Comparison of ENCODE assay signal across 16 mouse cellular contexts in genomic region chr19:4571658-4572057, GRCm38 (mm10). TPM values are rescaled to one million over a fixed set of nuclear protein-coding genes. Genes with fewer than 3 reads are reported as not detected.
A peak's percentile ranks its signal among the peaks of the same experiment; 100 is the strongest.
DNase-seq lines count a peak whose midpoint lies in the region; ATAC-seq and TF ChIP-seq lines count a peak whose summit lies in the region.
"Had no signal": no experiment of that assay in that cellular context is flagged by ENCODE, and none has a peak within 500 bp of the region (broad histone marks: within the 10 kb centered on the region; RNA-seq: fewer than 3 reads in every experiment).

No protein-coding gene starts in this region.

- H3K27me3 ChIP-seq in forebrain, embryonic 12.5 days = no peaks in the 10 kb centered on the region
- H3K27me3 ChIP-seq in forebrain, embryonic 16.5 days (replicated peaks; ENCODE audit: control insufficient read depth, insufficient read depth, low read length) = no peaks in the 10 kb centered on the region
- no peaks in the 10 kb centered on the region for H3K27me3 ChIP-seq in liver, adult 2 months (ENCODE audit: control insufficient read depth, insufficient read depth, low read length)
- H3K27me3 ChIP-seq in liver, embryonic 11.5 days (replicated peaks; ENCODE audit: control insufficient read depth, insufficient read depth, low read length) = no peaks in the 10 kb centered on the region
- no peaks in the 10 kb centered on the region for H3K27me3 ChIP-seq in liver, postnatal 0 days (ENCODE audit: insufficient read depth, low read length)
- H3K27me3 ChIP-seq in thymus, adult 2 months (ENCODE audit: control insufficient read depth, insufficient read depth, low read length) = no peaks in the 10 kb centered on the region
- H3K27me3 ChIP-seq: neural tube, embryonic 12.5 days had no signal

- H3K9me3 ChIP-seq in forebrain, embryonic 12.5 days = no peaks in the 10 kb centered on the region
- no peaks in the 10 kb centered on the region for H3K9me3 ChIP-seq in forebrain, embryonic 16.5 days (ENCODE audit: control insufficient read depth, low read length)
- no peaks in the 10 kb centered on the region for H3K9me3 ChIP-seq in liver, embryonic 11.5 days (ENCODE audit: control insufficient read depth, low read length)
- no peaks in the 10 kb centered on the region for H3K9me3 ChIP-seq in liver, postnatal 0 days (ENCODE audit: low read length)
- H3K9me3 ChIP-seq: limb, embryonic 10.5 days; neural tube, embryonic 12.5 days had no signal

- no peak for DNase-seq in liver, adult 2 months (ENCODE audit: extremely low read depth, low read depth, low spot score)
- DNase-seq in liver, embryonic 11.5 days (ENCODE audit: low spot score) = no peak
- peak; percentile 65 for DNase-seq in brain, embryonic 14.5 days (ENCODE audit: low read depth)
- no peak for DNase-seq in liver, postnatal 0 days
- DNase-seq in thymus, adult 2 months = no peak
- DNase-seq: adrenal gland, postnatal 36 days; embryo, embryonic 11 days; kidney, adult 9 months; lung, postnatal 10 days; thymus, postnatal 14 days had no signal

- H3K4me2 ChIP-seq in forebrain, embryonic 12.5 days = no peak overlapping the region
- no peak overlapping the region for H3K4me2 ChIP-seq in forebrain, embryonic 16.5 days (ENCODE audit: low read length)
- no peak overlapping the region for H3K4me2 ChIP-seq in liver, embryonic 11.5 days
- H3K4me2 ChIP-seq in liver, postnatal 0 days (ENCODE audit: low read depth, low read length) = no peak overlapping the region
- H3K4me2 ChIP-seq: neural tube, embryonic 12.5 days had no signal

- TF ChIP-seq EP300 in liver, postnatal 0 days (IDR thresholded peaks at IDR 0.05; ENCODE audit: low read depth) = no peak

- H3K9ac ChIP-seq in forebrain, embryonic 12.5 days = no peak overlapping the region
- H3K9ac ChIP-seq in forebrain, embryonic 16.5 days (replicated peaks; ENCODE audit: low read depth, low read length) = no peak overlapping the region
- no peak overlapping the region for H3K9ac ChIP-seq in liver, adult 2 months (ENCODE audit: low read depth, low read length)
- H3K9ac ChIP-seq in liver, embryonic 11.5 days (ENCODE audit: low read depth, low read length) = no peak overlapping the region
- 0 out of 2 replicates have a peak overlapping the region, but pooled peaks have one; percentile 12 for H3K9ac ChIP-seq in liver, postnatal 0 days (replicated peaks)
- H3K9ac ChIP-seq: neural tube, embryonic 12.5 days had no signal

- no peak for TF ChIP-seq POLR2A in liver, adult 2 months (IDR thresholded peaks at IDR 0.05; ENCODE audit: extremely low read depth, insufficient read depth, low read length)
- TF ChIP-seq POLR2A in brain, embryonic 14.5 days (IDR thresholded peaks at IDR 0.05; ENCODE audit: borderline replicate concordance, extremely low read depth, insufficient read depth, insufficient read length, poor library complexity, severe bottlenecking) = no peak
- TF ChIP-seq POLR2A in thymus, adult 2 months (IDR thresholded peaks at IDR 0.05; ENCODE audit: control insufficient read depth, extremely low read depth, insufficient read depth, low read length, poor library complexity) = no peak

- H3K4me3 ChIP-seq in forebrain, embryonic 12.5 days (replicated peaks) = no peak overlapping the region
- H3K4me3 ChIP-seq in forebrain, embryonic 16.5 days (replicated peaks; ENCODE audit: low read length) = no peak overlapping the region
- H3K4me3 ChIP-seq in liver, adult 2 months (ENCODE audit: insufficient read depth, low read depth, low read length) = no peak overlapping the region
- H3K4me3 ChIP-seq in liver, embryonic 11.5 days (ENCODE audit: low read depth, low read length) = no peak overlapping the region
- no peak overlapping the region for H3K4me3 ChIP-seq in liver, postnatal 0 days (ENCODE audit: low read depth, low read length)
- no peak overlapping the region for H3K4me3 ChIP-seq in thymus, adult 2 months (ENCODE audit: control insufficient read depth, insufficient read depth, low read length)
- H3K4me3 ChIP-seq: limb, embryonic 10.5 days; neural tube, embryonic 12.5 days had no signal

- peaks cover 29% of the 10 kb centered on the region; the same call in 1 of the 2 replicates for H3K79me2 ChIP-seq in liver, adult 2 months (ENCODE audit: control insufficient read depth, insufficient read depth, low read length)

- peak overlapping the region; percentile 43 for H3K27ac ChIP-seq in forebrain, embryonic 12.5 days
- no peak overlapping the region for H3K27ac ChIP-seq in forebrain, embryonic 16.5 days (ENCODE audit: low read length)
- H3K27ac ChIP-seq in liver, adult 2 months (replicated peaks; ENCODE audit: insufficient read depth, low read depth, low read length) = peak overlapping the region; percentile 43
- no peak overlapping the region for H3K27ac ChIP-seq in liver, embryonic 11.5 days (ENCODE audit: low read depth, low read length)
- H3K27ac ChIP-seq in liver, postnatal 0 days (ENCODE audit: low read depth) = 0 out of 2 replicates have a peak overlapping the region, but pooled peaks have one; percentile 3
- H3K27ac ChIP-seq in thymus, adult 2 months (ENCODE audit: control insufficient read depth, insufficient read depth, low read length) = no peak overlapping the region
- H3K27ac ChIP-seq: limb, embryonic 10.5 days; neural tube, embryonic 12.5 days had no signal

- ATAC-seq in forebrain, embryonic 12.5 days (ENCODE audit: low FRiP score) = no peak
- ATAC-seq in forebrain, embryonic 16.5 days = no peak
- no peak for ATAC-seq in liver, embryonic 11.5 days (replicated peaks; ENCODE audit: low FRiP score)
- no peak for ATAC-seq in liver, postnatal 0 days
- no peak for ATAC-seq in erythroid progenitor cell, adult 5-6 weeks (replicated peaks; ENCODE audit: low FRiP score, poor library complexity, severe bottlenecking)
- ATAC-seq: activated CD4-positive, CD25-positive, alpha-beta regulatory T cell, adult 4 months had no signal

- peaks cover 6% of the 10 kb centered on the region; the same call in 1 of the 2 replicates for H3K4me1 ChIP-seq in forebrain, embryonic 12.5 days
- peaks cover 7% of the 10 kb centered on the region for H3K4me1 ChIP-seq in forebrain, embryonic 16.5 days (replicated peaks; ENCODE audit: control insufficient read depth, insufficient read depth, low read length)
- H3K4me1 ChIP-seq in liver, adult 2 months (ENCODE audit: control insufficient read depth, insufficient read depth, low read length) = peaks cover 32% of the 10 kb centered on the region
- peaks cover 20% of the 10 kb centered on the region for H3K4me1 ChIP-seq in liver, embryonic 11.5 days (replicated peaks; ENCODE audit: control insufficient read depth, insufficient read depth, low read length)
- peaks cover 39% of the 10 kb centered on the region for H3K4me1 ChIP-seq in liver, postnatal 0 days (ENCODE audit: insufficient read depth)
- no peaks in the 10 kb centered on the region for H3K4me1 ChIP-seq in thymus, adult 2 months (replicated peaks; ENCODE audit: control insufficient read depth, insufficient read depth, low read length)
- H3K4me1 ChIP-seq: neural tube, embryonic 12.5 days had no signal

- no peaks in the 10 kb centered on the region for H3K36me3 ChIP-seq in forebrain, embryonic 12.5 days (replicated peaks)
- no peaks in the 10 kb centered on the region for H3K36me3 ChIP-seq in forebrain, embryonic 16.5 days (ENCODE audit: control insufficient read depth, insufficient read depth)
- no peaks in the 10 kb centered on the region for H3K36me3 ChIP-seq in liver, adult 2 months (ENCODE audit: control insufficient read depth, insufficient read depth, low read length)
- H3K36me3 ChIP-seq in liver, embryonic 11.5 days (ENCODE audit: control insufficient read depth, insufficient read depth, low read length) = no peaks in the 10 kb centered on the region
- H3K36me3 ChIP-seq in liver, postnatal 0 days (replicated peaks; ENCODE audit: insufficient read depth, low read length) = no peaks in the 10 kb centered on the region
- no peaks in the 10 kb centered on the region for H3K36me3 ChIP-seq in thymus, adult 2 months (ENCODE audit: control insufficient read depth, insufficient read depth, low read length)
- H3K36me3 ChIP-seq: limb, embryonic 10.5 days; neural tube, embryonic 12.5 days had no signal

- 37% methylated on average over 1 of the region's 1 CpGs for WGBS in forebrain, embryonic 12.5 days
- 9% methylated on average over 1 of the region's 1 CpGs for whole genome bisulfite sequencing in forebrain, embryonic 16.5 days
- WGBS in liver, adult 2 months = 88% methylated on average over 1 of the region's 1 CpGs
- 83% methylated on average over 1 of the region's 1 CpGs for WGBS in liver, embryonic 11.5 days
- WGBS in liver, postnatal 0 days (ENCODE audit: insufficient replicate concordance) = 97% methylated on average over 1 of the region's 1 CpGs
- 94% methylated on average over 1 of the region's 1 CpGs for WGBS in thymus, adult 2 months

- no peak for TF ChIP-seq CTCF in liver, adult 2 months (IDR thresholded peaks at IDR 0.05; ENCODE audit: low read depth, low read length)
- no peak for TF ChIP-seq CTCF in brain, embryonic 14.5 days (IDR thresholded peaks at IDR 0.05; ENCODE audit: borderline replicate concordance, extremely low read depth, insufficient read depth, insufficient read length)
- TF ChIP-seq CTCF in liver, postnatal 0 days (IDR thresholded peaks at IDR 0.05; ENCODE audit: low read depth) = no peak
- TF ChIP-seq CTCF in thymus, adult 2 months (IDR thresholded peaks at IDR 0.05; ENCODE audit: borderline replicate concordance, control insufficient read depth, extremely low read depth, insufficient read depth, low read length, poor library complexity) = no peak

RNA-seq across cellular contexts. Expression of gene Lrfn4, which starts 43.8 kb away (rescaled TPM):
- 11.4 and 13.3 TPM in 2 replicates for polyA plus RNA-seq in forebrain, embryonic 12.5 days (2016; fragmentation: Nextera tagmentation; extraction: Ambion mirVana)
- polyA plus RNA-seq in forebrain, embryonic 16.5 days (2015; fragmentation: Nextera tagmentation; extraction: Ambion mirVana) = 8.9 and 9.2 TPM in 2 replicates
- total RNA-seq in liver, adult 2 months (2014; rRNA removed) = 0.13 and 0.18 TPM in 2 replicates
- 0.27 and 0.35 TPM in 2 replicates for polyA plus RNA-seq in liver, adult 2 months (2012; rRNA removed)
- 2.2 and 3.3 TPM in 2 replicates for polyA plus RNA-seq in liver, embryonic 11.5 days (2014; fragmentation: Nextera tagmentation; extraction: Ambion mirVana)
- 90.3 and 98.5 TPM in 2 replicates for polyA plus RNA-seq in brain, embryonic 14.5 days (2012; rRNA removed)
- polyA plus RNA-seq in liver, postnatal 0 days (2015; fragmentation: Nextera tagmentation; extraction: Ambion mirVana) = 0.15 and 0.21 TPM in 2 replicates
- polyA plus RNA-seq in thymus, adult 2 months (2012; rRNA removed) = 17.3 and 18.1 TPM in 2 replicates
- total RNA-seq in erythroid progenitor cell, adult 5-6 weeks (2015; ENCODE audit: low replicate concordance) = not detected in 2 replicates
- not detected in 2 replicates for total RNA-seq in erythroid progenitor cell, adult 5-6 weeks (2017; ENCODE audit: low replicate concordance)

RNA-seq across cellular contexts. Expression of gene Rce1, which starts 53.8 kb away (rescaled TPM):
- polyA plus RNA-seq in forebrain, embryonic 12.5 days (2016; fragmentation: Nextera tagmentation; extraction: Ambion mirVana) = 57.8 and 63.0 TPM in 2 replicates
- polyA plus RNA-seq in forebrain, embryonic 16.5 days (2015; fragmentation: Nextera tagmentation; extraction: Ambion mirVana) = 53.8 and 59.0 TPM in 2 replicates
- 14.8 and 15.7 TPM in 2 replicates for total RNA-seq in liver, adult 2 months (2014; rRNA removed)
- polyA plus RNA-seq in liver, adult 2 months (2012; rRNA removed) = 31.0 and 44.9 TPM in 2 replicates
- polyA plus RNA-seq in liver, embryonic 11.5 days (2014; fragmentation: Nextera tagmentation; extraction: Ambion mirVana) = 52.5 and 52.9 TPM in 2 replicates
- polyA plus RNA-seq in brain, embryonic 14.5 days (2012; rRNA removed) = 65.2 and 115 TPM in 2 replicates
- 16.6 and 17.3 TPM in 2 replicates for polyA plus RNA-seq in liver, postnatal 0 days (2015; fragmentation: Nextera tagmentation; extraction: Ambion mirVana)
- 151 and 163 TPM in 2 replicates for polyA plus RNA-seq in thymus, adult 2 months (2012; rRNA removed)
- 21.6 and 26.4 TPM in 2 replicates for total RNA-seq in erythroid progenitor cell, adult 5-6 weeks (2015; ENCODE audit: low replicate concordance)
- 6.6 and 13.5 TPM in 2 replicates for total RNA-seq in erythroid progenitor cell, adult 5-6 weeks (2017; ENCODE audit: low replicate concordance)

Comparison
In these comparisons a context has a peak if more than half of its experiments do, and no peak if none do; other contexts are left out.
1. H3K27ac ChIP-seq: peak in forebrain, embryonic 12.5 days (single experiment), liver, adult 2 months (single experiment) and liver, postnatal 0 days (single experiment); none in forebrain, embryonic 16.5 days (single experiment), liver, embryonic 11.5 days (single experiment) and thymus, adult 2 months (single experiment).